ENCODE assay signal across 28 mouse cellular contexts in the genomic region with DNA sequence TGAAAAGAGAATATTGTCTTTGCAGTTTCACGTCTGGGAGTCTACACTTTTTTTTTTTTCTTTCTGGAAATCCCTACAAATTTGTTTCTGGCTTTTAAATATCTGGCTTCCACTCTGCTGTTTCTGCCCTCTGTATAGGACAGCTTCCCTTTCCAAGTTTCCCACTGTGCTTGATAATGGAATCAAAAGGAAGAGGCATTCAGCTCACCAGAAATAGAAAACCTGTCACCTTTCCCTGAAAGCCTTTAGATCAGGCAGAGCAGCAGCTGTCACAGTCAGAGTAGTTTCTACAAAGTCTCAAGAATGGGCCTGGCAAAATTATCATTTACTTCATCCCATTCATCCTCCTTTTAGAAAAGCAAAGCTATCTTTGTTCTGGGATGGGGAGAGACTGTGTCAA.
DNase-seq lines count a peak whose midpoint lies in the region; ATAC-seq lines count a peak whose summit lies in the region.
"Had no signal": no experiment of that assay in that cellular context is flagged by ENCODE, and none has a peak within 500 bp of the region (broad histone marks: within the 10 kb centered on the region; RNA-seq: fewer than 3 reads in every experiment).

No protein-coding gene starts in this region.

- H3K4me1 ChIP-seq in midbrain, embryonic 15.5 days, result no peaks in the 10 kb centered on the region
- no peaks in the 10 kb centered on the region for H3K4me1 ChIP-seq in midbrain, embryonic 13.5 days (replicated peaks)
- H3K4me1 ChIP-seq: embryonic facial prominence, embryonic 13.5 days; forebrain, embryonic 10.5 days; heart, embryonic 10.5 days; heart, embryonic 15.5 days; hindbrain, embryonic 13.5 days; limb, embryonic 12.5 days; liver, embryonic 15.5 days; lung, embryonic 15.5 days had no signal

- no peaks in the 10 kb centered on the region for H3K9me3 ChIP-seq in midbrain, embryonic 15.5 days
- H3K9me3 ChIP-seq in midbrain, embryonic 13.5 days, result no peaks in the 10 kb centered on the region
- H3K9me3 ChIP-seq: embryonic facial prominence, embryonic 13.5 days; forebrain, embryonic 10.5 days; heart, embryonic 10.5 days; heart, embryonic 15.5 days; hindbrain, embryonic 13.5 days; limb, embryonic 12.5 days; liver, embryonic 15.5 days; lung, embryonic 15.5 days had no signal

- no peaks in the 10 kb centered on the region for H3K36me3 ChIP-seq in midbrain, embryonic 15.5 days (replicated peaks)
- H3K36me3 ChIP-seq in midbrain, embryonic 13.5 days, result no peaks in the 10 kb centered on the region
- H3K36me3 ChIP-seq: embryonic facial prominence, embryonic 13.5 days; forebrain, embryonic 10.5 days; heart, embryonic 10.5 days; heart, embryonic 15.5 days; hindbrain, embryonic 13.5 days; limb, embryonic 12.5 days; liver, embryonic 15.5 days; lung, embryonic 15.5 days had no signal

- DNase-seq in cerebellum, adult 11 months, result peak; percentile 8
- DNase-seq in cerebellum, adult 8-10 months, result peak; percentile 38
- peak; percentile 29 to 56 for DNase-seq in cerebellum, postnatal 25 days
- no peak for DNase-seq in thymus, postnatal 0 days (ENCODE audit: low spot score)
- DNase-seq in heart, adult 18-20 months, result no peak
- DNase-seq: adrenal gland, postnatal 25 days; forebrain, postnatal 0 days; gastrocnemius, postnatal 14 days; heart, postnatal 36 days; kidney, postnatal 14 days; right cerebral cortex, adult 18-20 months; spleen, adult 18-20 months; thymus, adult 18-20 months; thymus, postnatal 36 days had no signal

- ATAC-seq in midbrain, embryonic 15.5 days (replicated peaks), result 0 out of 2 replicates have a peak, but pooled peaks have one; percentile 56
- ATAC-seq in midbrain, embryonic 13.5 days, result no peak
- ATAC-seq: CD4-positive, CD25-positive, alpha-beta regulatory T cell, adult 4 months; forebrain, postnatal 0 days; intestine, postnatal 0 days had no signal

- H3K9ac ChIP-seq in midbrain, embryonic 15.5 days, result no peak overlapping the region
- H3K9ac ChIP-seq in midbrain, embryonic 13.5 days (replicated peaks), result no peak overlapping the region
- H3K9ac ChIP-seq: embryonic facial prominence, embryonic 13.5 days; forebrain, postnatal 0 days; heart, embryonic 15.5 days; hindbrain, embryonic 13.5 days; limb, embryonic 12.5 days; liver, embryonic 15.5 days; lung, embryonic 15.5 days had no signal

- no peak overlapping the region for H3K4me2 ChIP-seq in midbrain, embryonic 15.5 days
- no peak overlapping the region for H3K4me2 ChIP-seq in midbrain, embryonic 13.5 days (replicated peaks)
- H3K4me2 ChIP-seq: embryonic facial prominence, embryonic 13.5 days; heart, embryonic 15.5 days; hindbrain, embryonic 13.5 days; limb, embryonic 12.5 days; liver, embryonic 15.5 days; lung, embryonic 15.5 days; midbrain, embryonic 11.5 days had no signal

- no peak overlapping the region for H3K27ac ChIP-seq in midbrain, embryonic 15.5 days
- no peak overlapping the region for H3K27ac ChIP-seq in midbrain, embryonic 13.5 days
- H3K27ac ChIP-seq: embryonic facial prominence, embryonic 13.5 days; forebrain, embryonic 10.5 days; heart, embryonic 10.5 days; heart, embryonic 15.5 days; hindbrain, embryonic 13.5 days; left cerebral cortex, adult 2 months; limb, embryonic 12.5 days; liver, embryonic 15.5 days; lung, embryonic 15.5 days had no signal

- no peaks in the 10 kb centered on the region for H3K27me3 ChIP-seq in midbrain, embryonic 15.5 days (replicated peaks)
- no peaks in the 10 kb centered on the region for H3K27me3 ChIP-seq in midbrain, embryonic 13.5 days
- H3K27me3 ChIP-seq: embryonic facial prominence, embryonic 13.5 days; heart, embryonic 15.5 days; hindbrain, embryonic 13.5 days; limb, embryonic 12.5 days; liver, embryonic 15.5 days; lung, embryonic 15.5 days had no signal

- 33% methylated on average over 1 of the region's 1 CpGs for WGBS in midbrain, embryonic 15.5 days
- 35% methylated on average over 1 of the region's 1 CpGs for WGBS in midbrain, embryonic 13.5 days

- H3K4me3 ChIP-seq in midbrain, embryonic 15.5 days, result no peak overlapping the region
- no peak overlapping the region for H3K4me3 ChIP-seq in midbrain, embryonic 13.5 days (replicated peaks)
- H3K4me3 ChIP-seq: embryonic facial prominence, embryonic 13.5 days; forebrain, embryonic 10.5 days; heart, embryonic 10.5 days; heart, embryonic 15.5 days; hindbrain, embryonic 13.5 days; left cerebral cortex, adult 2 months; limb, embryonic 12.5 days; liver, embryonic 15.5 days; lung, embryonic 15.5 days had no signal

Comparison
In these comparisons a context has a peak if more than half of its experiments do, and no peak if none do; other contexts are left out.
1. DNase-seq: peak in cerebellum, adult 11 months (single experiment), cerebellum, adult 8-10 months (single experiment) and cerebellum, postnatal 25 days (2 of 2); none in thymus, postnatal 0 days (single experiment) and heart, adult 18-20 months (0 of 2).